ENCODE assay signal across 8 mouse cellular contexts in the genomic region with DNA sequence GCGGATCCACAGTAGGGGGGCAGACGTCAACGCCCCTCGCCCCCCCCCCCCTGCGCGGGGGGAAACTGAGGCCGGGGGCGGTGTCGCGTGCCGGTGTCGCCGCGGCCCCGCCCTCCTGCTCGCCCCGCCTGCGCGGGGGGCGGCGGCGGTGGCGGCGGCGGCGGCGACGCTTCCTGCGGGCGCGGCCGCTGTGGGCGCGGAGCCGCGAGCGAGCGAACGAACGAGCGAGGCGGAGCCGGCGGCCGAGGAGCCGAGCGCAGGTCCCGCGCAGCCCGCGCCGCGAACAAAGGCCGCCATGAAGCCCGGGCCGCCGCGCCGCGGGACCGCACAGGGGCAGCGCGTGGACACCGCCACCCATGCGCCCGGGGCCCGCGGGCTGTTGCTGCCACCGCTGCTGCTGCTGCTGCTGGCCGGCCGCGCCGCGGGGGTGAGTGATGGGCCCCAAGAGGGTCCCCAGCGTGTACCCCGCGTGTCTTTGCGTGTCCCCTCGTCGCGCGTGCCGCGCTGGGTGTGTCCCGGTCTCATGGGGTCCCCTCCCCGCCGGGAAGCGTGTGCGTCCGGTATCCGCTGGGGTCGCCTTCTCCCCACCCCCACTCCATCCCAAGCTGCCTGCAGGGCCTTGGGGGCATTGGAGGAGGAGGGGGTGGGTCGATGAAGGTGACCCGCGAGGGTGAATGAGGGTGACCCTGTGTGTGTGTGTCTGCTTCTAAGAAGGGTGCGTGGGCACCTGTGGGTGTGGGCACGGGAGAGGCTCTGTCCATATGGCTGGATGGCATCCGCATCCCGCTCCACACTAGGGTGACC. TPM values are rescaled to one million over a fixed set of nuclear protein-coding genes. Genes with fewer than 3 reads are reported as not detected.
DNase-seq lines count a peak whose midpoint lies in the region; ATAC-seq and TF ChIP-seq lines count a peak whose summit lies in the region.

A gene (plus strand): TSS at position 162 of the 804 bp plus-strand sequence.

- H3K9ac ChIP-seq in lung, embryonic 15.5 days = peak within 1 kb of the TSS; percentile 93
- peak within 1 kb of the TSS; percentile 92 for H3K9ac ChIP-seq in forebrain, embryonic 15.5 days (replicated peaks)
- peak within 1 kb of the TSS; percentile 92 for H3K9ac ChIP-seq in hindbrain, postnatal 0 days (replicated peaks; ENCODE audit: low read length)
- no peak within 1 kb of the TSS for H3K9ac ChIP-seq in liver, embryonic 14.5 days (replicated peaks)

- no peak for DNase-seq in lung, postnatal 36 days
- peak; percentile 67 for DNase-seq in adrenal gland, postnatal 10 days
- DNase-seq in hindbrain, postnatal 0 days (ENCODE audit: low spot score) = peak; percentile 79
- no peak for DNase-seq in liver, embryonic 14.5 days (ENCODE audit: low read depth in 3 of 3, low spot score in 3 of 3)
- DNase-seq in retina, postnatal 1 day = peak; percentile 66
- DNase-seq in frontal cortex, postnatal 14 days (ENCODE audit: low spot score in 2 of 2) = no peak

- 2% methylated on average over 83 of the region's 99 CpGs for WGBS in lung, embryonic 15.5 days
- WGBS in forebrain, embryonic 15.5 days = 2% methylated on average over 72 of the region's 99 CpGs
- WGBS in hindbrain, postnatal 0 days = 1% methylated on average over 47 of the region's 99 CpGs
- WGBS in liver, embryonic 14.5 days (ENCODE audit: insufficient replicate concordance) = 4% methylated on average over 66 of the region's 99 CpGs

- H3K27ac ChIP-seq in lung, embryonic 15.5 days = 0 out of 2 replicates have a peak within 1 kb of the TSS, but pooled peaks have one; percentile 33
- peak within 1 kb of the TSS; percentile 72 for H3K27ac ChIP-seq in forebrain, embryonic 15.5 days (replicated peaks)
- H3K27ac ChIP-seq in hindbrain, postnatal 0 days = peak within 1 kb of the TSS; percentile 83
- no peak within 1 kb of the TSS for H3K27ac ChIP-seq in liver, embryonic 14.5 days

- TF ChIP-seq CTCF in hindbrain, postnatal 0 days (IDR thresholded peaks at IDR 0.05; ENCODE audit: low read depth) = no peak
- no peak for TF ChIP-seq CTCF in liver, embryonic 14.5 days (IDR thresholded peaks at IDR 0.05; ENCODE audit: low read depth)

- peak within 1 kb of the TSS; percentile 88 for H3K4me3 ChIP-seq in lung, embryonic 15.5 days
- H3K4me3 ChIP-seq in forebrain, embryonic 15.5 days = peak within 1 kb of the TSS; percentile 78
- peak within 1 kb of the TSS; percentile 88 for H3K4me3 ChIP-seq in hindbrain, postnatal 0 days (ENCODE audit: low read length)
- peak within 1 kb of the TSS; percentile 15 to 47 for H3K4me3 ChIP-seq in liver, embryonic 14.5 days (ENCODE audit: insufficient read depth in 1 of 2, low read depth in 2 of 2, low read length in 2 of 2)

- TF ChIP-seq EP300 in liver, embryonic 14.5 days (IDR thresholded peaks at IDR 0.05; ENCODE audit: low read depth) = no peak

- H3K36me3 ChIP-seq in lung, embryonic 15.5 days = no peaks in the 10 kb centered on the region
- H3K36me3 ChIP-seq in forebrain, embryonic 15.5 days = no peaks in the 10 kb centered on the region
- no peaks in the 10 kb centered on the region for H3K36me3 ChIP-seq in hindbrain, postnatal 0 days (ENCODE audit: insufficient read depth, low read length)
- H3K36me3 ChIP-seq in liver, embryonic 14.5 days (replicated peaks; ENCODE audit: control insufficient read depth, insufficient read depth, low read depth) = no peaks in the 10 kb centered on the region

- H3K9me3 ChIP-seq in lung, embryonic 15.5 days = no peaks in the 10 kb centered on the region
- H3K9me3 ChIP-seq in forebrain, embryonic 15.5 days = no peaks in the 10 kb centered on the region
- no peaks in the 10 kb centered on the region for H3K9me3 ChIP-seq in hindbrain, postnatal 0 days (ENCODE audit: low read length)
- H3K9me3 ChIP-seq in liver, embryonic 14.5 days (ENCODE audit: control insufficient read depth, low read length) = no peaks in the 10 kb centered on the region

- peaks cover 31% of the 10 kb centered on the region for H3K4me1 ChIP-seq in lung, embryonic 15.5 days
- peaks cover 42% of the 10 kb centered on the region for H3K4me1 ChIP-seq in forebrain, embryonic 15.5 days
- H3K4me1 ChIP-seq in hindbrain, postnatal 0 days (ENCODE audit: insufficient read depth, low read length) = peaks cover 28% of the 10 kb centered on the region
- no peaks in the 10 kb centered on the region for H3K4me1 ChIP-seq in liver, embryonic 14.5 days (replicated peaks; ENCODE audit: control insufficient read depth in 2 of 2, insufficient read depth in 2 of 2, low read length in 1 of 2)

- H3K4me2 ChIP-seq in lung, embryonic 15.5 days = peak within 1 kb of the TSS; percentile 99
- H3K4me2 ChIP-seq in forebrain, embryonic 15.5 days (replicated peaks) = peak within 1 kb of the TSS; percentile 73
- H3K4me2 ChIP-seq in hindbrain, postnatal 0 days (ENCODE audit: low read depth, low read length) = peak within 1 kb of the TSS; percentile 92
- H3K4me2 ChIP-seq in liver, embryonic 14.5 days (ENCODE audit: low read depth) = peak within 1 kb of the TSS; percentile 56

- peak; percentile 19 for ATAC-seq in lung, embryonic 15.5 days (ENCODE audit: borderline replicate concordance, extremely low read depth, low FRiP score, low TSS enrichment)
- peak; percentile 61 for ATAC-seq in forebrain, embryonic 15.5 days (replicated peaks)
- peak; percentile 50 for ATAC-seq in hindbrain, postnatal 0 days
- ATAC-seq in liver, embryonic 14.5 days (ENCODE audit: insufficient read depth) = no peak

- no peaks in the 10 kb centered on the region for H3K27me3 ChIP-seq in lung, embryonic 15.5 days
- no peaks in the 10 kb centered on the region for H3K27me3 ChIP-seq in forebrain, embryonic 15.5 days
- no peaks in the 10 kb centered on the region for H3K27me3 ChIP-seq in hindbrain, postnatal 0 days (ENCODE audit: insufficient read depth, low read length)
- H3K27me3 ChIP-seq in liver, embryonic 14.5 days (ENCODE audit: control insufficient read depth, insufficient read depth, low read length) = peaks cover 34% of the 10 kb centered on the region

RNA-seq across cellular contexts. Expression of the gene that starts here (rescaled TPM):
- polyA plus RNA-seq in lung, embryonic 15.5 days (2015; fragmentation: Nextera tagmentation; extraction: Ambion mirVana) = 20.5 and 21.7 TPM in 2 replicates
- 100 to 1,000 TPM; 149 to 179 TPM for total RNA-seq in adrenal gland, postnatal 10 days (2021)
- 84.9 and 85.7 TPM in 2 replicates for polyA plus RNA-seq in forebrain, embryonic 15.5 days (2015; fragmentation: Nextera tagmentation; extraction: Ambion mirVana)
- 587 and 649 TPM in 2 replicates for total RNA-seq in hindbrain, postnatal 0 days (2014; rRNA removed)
- 150 and 180 TPM in 2 replicates for polyA plus RNA-seq in hindbrain, postnatal 0 days (2015; fragmentation: Nextera tagmentation; extraction: Ambion mirVana)
- polyA plus RNA-seq in liver, embryonic 14.5 days (2012; rRNA removed) = 7.3 and 9.0 TPM in 2 replicates
- polyA plus RNA-seq in liver, embryonic 14.5 days (2014; fragmentation: Nextera tagmentation; extraction: Ambion mirVana) = 4.4 and 5.3 TPM in 2 replicates

Comparison
In these comparisons a context has a peak if more than half of its experiments do, and no peak if none do; other contexts are left out.
1. H3K4me3 ChIP-seq: peak in every context shown above with its lines; median percentile 88 in lung, embryonic 15.5 days; 88 in hindbrain, postnatal 0 days; 78 in forebrain, embryonic 15.5 days; 31 in liver, embryonic 14.5 days.
2. DNase-seq: peak in adrenal gland, postnatal 10 days (single experiment), hindbrain, postnatal 0 days (single experiment) and retina, postnatal 1 day (single experiment); none in lung, postnatal 36 days (single experiment), liver, embryonic 14.5 days (0 of 3) and frontal cortex, postnatal 14 days (0 of 2).
3. Peak in every context shown above with its lines, with median percentiles within 50 percentile points of each other: H3K4me2 ChIP-seq.